Mouse (Mus musculus): Measurements from ENCODE around the gene Fzd2.
A peak's percentile ranks its signal among the peaks of the same experiment; 100 is the strongest.

DNA sequence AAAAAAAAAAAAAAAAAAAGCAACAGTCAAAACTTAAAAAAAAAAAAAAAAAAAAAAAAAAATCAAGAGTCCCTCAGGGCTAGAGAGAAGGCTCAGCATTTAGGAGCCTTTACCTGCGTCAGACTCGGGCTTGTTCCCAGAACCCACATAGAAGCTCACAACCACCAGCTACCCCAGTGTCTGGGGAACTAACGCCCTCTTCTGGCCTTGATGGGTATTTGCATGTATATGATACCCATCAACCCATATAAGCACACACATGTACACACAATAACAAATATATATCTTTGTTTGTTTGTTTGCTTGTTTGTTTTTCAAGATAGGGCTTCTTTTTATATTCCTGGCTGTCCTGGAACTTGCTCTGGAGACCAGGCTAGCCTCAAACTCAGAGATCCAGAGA, 16.6 kb upstream of the Fzd2 start:
- TF ChIP-seq CTCF (IDR thresholded peaks at IDR 0.05 in 2 of 3, conservative IDR thresholded peaks at IDR 0.05 in 1 of 3; ENCODE audit: control insufficient read depth in 1 of 3, insufficient read depth in 1 of 3, low read depth in 2 of 3, low read length in 3 of 3, poor library complexity in 1 of 3, severe bottlenecking in 1 of 3) (peak in 2 of 3 experiments; percentile 20 to 34; a peak in 3 of 6 replicates), TBP (IDR thresholded peaks at IDR 0.05; ENCODE audit: low read depth, low read length) (no peak), USF1 (IDR thresholded peaks at IDR 0.05; ENCODE audit: low read depth, low read length) (no peak), EP300 (IDR thresholded peaks at IDR 0.05; ENCODE audit: low read depth in 1 of 2, low read length in 2 of 2) (no peak), POLR2A (IDR thresholded peaks at IDR 0.05; ENCODE audit: control insufficient read depth in 1 of 2, insufficient read depth in 1 of 2, low read depth in 1 of 2, low read length in 2 of 2, poor library complexity in 1 of 2) (no peak)

Measured in MEL (cell line).